9 mouse cellular contexts compared by ENCODE assay signal in the genomic region with DNA sequence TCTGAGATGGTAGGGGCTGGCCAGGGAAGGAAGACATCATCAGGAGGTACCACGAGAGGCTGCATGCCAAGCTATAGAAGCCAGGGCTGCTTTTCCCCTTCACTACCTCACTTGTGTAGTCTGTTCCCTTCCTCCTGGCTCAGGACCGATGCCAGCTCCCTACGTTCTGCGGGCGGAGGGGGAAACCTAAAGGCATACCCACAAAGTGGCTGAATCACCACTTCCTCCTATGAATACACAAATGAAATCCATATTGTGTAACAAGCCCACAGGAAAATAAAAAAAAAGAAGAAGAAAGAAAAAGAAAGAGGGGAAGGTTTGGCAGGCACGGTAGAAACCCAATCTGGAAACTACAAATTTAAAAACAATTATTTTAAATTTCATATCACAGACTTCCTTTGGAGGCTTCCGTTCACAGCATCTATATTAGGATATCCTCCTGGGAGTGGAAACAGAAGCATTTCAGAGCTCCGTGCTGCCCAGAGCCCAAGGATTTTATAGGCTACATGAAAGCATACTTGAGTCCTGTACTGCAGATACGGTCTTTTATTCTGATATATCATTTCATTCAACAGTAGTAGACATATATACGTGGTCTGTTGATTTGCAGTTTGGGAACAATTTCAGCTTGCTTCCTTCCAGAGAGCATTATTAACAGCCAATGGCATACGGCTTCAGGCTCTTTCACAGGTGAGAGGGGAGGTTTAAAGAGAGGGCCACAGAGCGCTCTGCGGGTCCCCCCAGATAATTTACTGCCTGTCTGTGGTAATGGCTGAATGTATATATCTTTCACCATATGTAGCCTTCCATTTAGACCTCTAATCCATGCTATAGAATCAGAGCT.
DNase-seq lines count a peak whose midpoint lies in the region; ATAC-seq and TF ChIP-seq lines count a peak whose summit lies in the region.
"Had no signal": no experiment of that assay in that cellular context is flagged by ENCODE, and none has a peak within 500 bp of the region (broad histone marks: within the 10 kb centered on the region; RNA-seq: fewer than 3 reads in every experiment).

No protein-coding gene starts in this region.

- TF ChIP-seq EP300 in stomach, postnatal 0 days (optimal IDR thresholded peaks at IDR 0.05): no peak

- no peaks in the 10 kb centered on the region for H3K36me3 ChIP-seq in liver, adult 2 months (ENCODE audit: control insufficient read depth, insufficient read depth, low read length)
- no peaks in the 10 kb centered on the region for H3K36me3 ChIP-seq in liver, embryonic 12.5 days
- no peaks in the 10 kb centered on the region for H3K36me3 ChIP-seq in heart, embryonic 16.5 days (ENCODE audit: control insufficient read depth, insufficient read depth)
- H3K36me3 ChIP-seq in limb, embryonic 13.5 days: no peaks in the 10 kb centered on the region
- H3K36me3 ChIP-seq in stomach, postnatal 0 days (ENCODE audit: control insufficient read depth, insufficient read depth, low read length): no peaks in the 10 kb centered on the region
- H3K36me3 ChIP-seq in hindbrain, embryonic 10.5 days: no peaks in the 10 kb centered on the region

- H3K9me3 ChIP-seq in liver, embryonic 12.5 days (replicated peaks): no peaks in the 10 kb centered on the region
- H3K9me3 ChIP-seq in heart, embryonic 16.5 days (replicated peaks; ENCODE audit: control insufficient read depth, low read length): no peaks in the 10 kb centered on the region
- H3K9me3 ChIP-seq in limb, embryonic 13.5 days: no peaks in the 10 kb centered on the region
- H3K9me3 ChIP-seq in stomach, postnatal 0 days (ENCODE audit: control insufficient read depth, low read length): no peaks in the 10 kb centered on the region
- no peaks in the 10 kb centered on the region for H3K9me3 ChIP-seq in hindbrain, embryonic 10.5 days

- no peak overlapping the region for H3K9ac ChIP-seq in liver, adult 2 months (ENCODE audit: low read depth, low read length)
- H3K9ac ChIP-seq in liver, embryonic 12.5 days: no peak overlapping the region
- H3K9ac ChIP-seq in heart, embryonic 16.5 days (ENCODE audit: low read length): no peak overlapping the region
- H3K9ac ChIP-seq in limb, embryonic 13.5 days: no peak overlapping the region
- no peak overlapping the region for H3K9ac ChIP-seq in stomach, postnatal 0 days (ENCODE audit: low read length)
- H3K9ac ChIP-seq: liver, embryonic 14.5 days had no signal

- H3K4me3 ChIP-seq in liver, adult 2 months (ENCODE audit: insufficient read depth, low read depth, low read length): no peak overlapping the region
- H3K4me3 ChIP-seq in liver, embryonic 12.5 days: no peak overlapping the region
- H3K4me3 ChIP-seq in heart, embryonic 16.5 days (ENCODE audit: low read length): no peak overlapping the region
- H3K4me3 ChIP-seq in limb, embryonic 13.5 days: no peak overlapping the region
- H3K4me3 ChIP-seq in stomach, postnatal 0 days (ENCODE audit: low read depth, low read length): no peak overlapping the region
- H3K4me3 ChIP-seq in hindbrain, embryonic 10.5 days: no peak overlapping the region

- no peak for DNase-seq in liver, adult 2 months (ENCODE audit: extremely low read depth, low read depth, low spot score)
- DNase-seq in right cerebral cortex, postnatal 14 days: peak; percentile 54
- DNase-seq in stomach, postnatal 0 days (ENCODE audit: low spot score): no peak
- no peak for DNase-seq in hindbrain, embryonic 10.5 days (ENCODE audit: low spot score)
- DNase-seq in cerebellum, adult 11 months: no peak

- H3K4me1 ChIP-seq in liver, adult 2 months (ENCODE audit: control insufficient read depth, insufficient read depth, low read length): 0 out of 2 replicates have a peak, but pooled peaks cover 2% of the 10 kb centered on the region
- H3K4me1 ChIP-seq in liver, embryonic 12.5 days: no peaks in the 10 kb centered on the region
- no peaks in the 10 kb centered on the region for H3K4me1 ChIP-seq in heart, embryonic 16.5 days (ENCODE audit: control insufficient read depth, insufficient read depth, low read length)
- peaks cover 22% of the 10 kb centered on the region for H3K4me1 ChIP-seq in limb, embryonic 13.5 days
- no peaks in the 10 kb centered on the region for H3K4me1 ChIP-seq in stomach, postnatal 0 days (replicated peaks; ENCODE audit: control insufficient read depth, insufficient read depth)
- H3K4me1 ChIP-seq in hindbrain, embryonic 10.5 days (replicated peaks): peaks cover 12% of the 10 kb centered on the region

- H3K27ac ChIP-seq in liver, adult 2 months (replicated peaks; ENCODE audit: insufficient read depth, low read depth, low read length): peak overlapping the region; percentile 73; the same call in 1 of the 2 replicates
- H3K27ac ChIP-seq in liver, embryonic 12.5 days: no peak overlapping the region
- H3K27ac ChIP-seq in heart, embryonic 16.5 days (ENCODE audit: low read length): peak overlapping the region; percentile 65
- no peak overlapping the region for H3K27ac ChIP-seq in limb, embryonic 13.5 days
- no peak overlapping the region for H3K27ac ChIP-seq in stomach, postnatal 0 days (replicated peaks)
- H3K27ac ChIP-seq in hindbrain, embryonic 10.5 days: no peak overlapping the region
- H3K27ac ChIP-seq: liver, embryonic 14.5 days had no signal

- TF ChIP-seq POLR2A in liver, adult 2 months (IDR thresholded peaks at IDR 0.05; ENCODE audit: extremely low read depth, insufficient read depth, low read length): no peak

- 68% methylated on average over 13 of the region's 13 CpGs for WGBS in liver, adult 2 months
- WGBS in liver, embryonic 12.5 days (ENCODE audit: insufficient replicate concordance): 47% methylated on average over 13 of the region's 13 CpGs
- WGBS in heart, embryonic 16.5 days: 64% methylated on average over 13 of the region's 13 CpGs
- WGBS in limb, embryonic 13.5 days: 13% methylated on average over 13 of the region's 13 CpGs
- WGBS in stomach, postnatal 0 days: 56% methylated on average over 13 of the region's 13 CpGs
- 85% methylated on average over 13 of the region's 13 CpGs for WGBS in hindbrain, embryonic 10.5 days

- no peak for TF ChIP-seq CTCF in liver, adult 2 months (IDR thresholded peaks at IDR 0.05; ENCODE audit: low read depth, low read length)
- no peak for TF ChIP-seq CTCF in stomach, postnatal 0 days (IDR thresholded peaks at IDR 0.05; ENCODE audit: low read depth)

- no peak for ATAC-seq in liver, embryonic 12.5 days
- no peak for ATAC-seq in heart, embryonic 16.5 days (replicated peaks; ENCODE audit: extremely low read depth, insufficient read depth, low FRiP score)
- ATAC-seq in limb, embryonic 13.5 days (ENCODE audit: low FRiP score, low read depth): peak; percentile 61
- no peak for ATAC-seq in stomach, postnatal 0 days (ENCODE audit: low FRiP score, low TSS enrichment)

- no peak overlapping the region for H3K4me2 ChIP-seq in liver, embryonic 12.5 days
- peak overlapping the region; percentile 17 for H3K4me2 ChIP-seq in heart, embryonic 16.5 days (ENCODE audit: low read depth, low read length)
- H3K4me2 ChIP-seq in limb, embryonic 13.5 days (replicated peaks): peak overlapping the region; percentile 43
- no peak overlapping the region for H3K4me2 ChIP-seq in stomach, postnatal 0 days (replicated peaks; ENCODE audit: low read depth)

- no peaks in the 10 kb centered on the region for H3K79me2 ChIP-seq in liver, adult 2 months (ENCODE audit: control insufficient read depth, insufficient read depth, low read length)

- H3K27me3 ChIP-seq in liver, adult 2 months (ENCODE audit: control insufficient read depth, insufficient read depth, low read length): no peaks in the 10 kb centered on the region
- H3K27me3 ChIP-seq in liver, embryonic 12.5 days (replicated peaks): no peaks in the 10 kb centered on the region
- H3K27me3 ChIP-seq in heart, embryonic 16.5 days (ENCODE audit: control insufficient read depth, insufficient read depth, low read length): no peaks in the 10 kb centered on the region
- no peaks in the 10 kb centered on the region for H3K27me3 ChIP-seq in limb, embryonic 13.5 days
- no peaks in the 10 kb centered on the region for H3K27me3 ChIP-seq in stomach, postnatal 0 days (ENCODE audit: control insufficient read depth, insufficient read depth, low read length)
- H3K27me3 ChIP-seq in hindbrain, embryonic 10.5 days (ENCODE audit: insufficient read depth, poor library complexity, severe bottlenecking): no peaks in the 10 kb centered on the region

Comparison
In these comparisons a context has a peak if more than half of its experiments do, and no peak if none do; other contexts are left out.
1. H3K27ac ChIP-seq: peak in liver, adult 2 months (single experiment) and heart, embryonic 16.5 days (single experiment); none in liver, embryonic 12.5 days (single experiment), limb, embryonic 13.5 days (single experiment), stomach, postnatal 0 days (single experiment) and hindbrain, embryonic 10.5 days (single experiment).
2. H3K4me2 ChIP-seq: peak in heart, embryonic 16.5 days (single experiment) and limb, embryonic 13.5 days (single experiment); none in liver, embryonic 12.5 days (single experiment) and stomach, postnatal 0 days (single experiment).